Comparison of ENCODE assay signal across 1 mouse cellular context in the genomic region with DNA sequence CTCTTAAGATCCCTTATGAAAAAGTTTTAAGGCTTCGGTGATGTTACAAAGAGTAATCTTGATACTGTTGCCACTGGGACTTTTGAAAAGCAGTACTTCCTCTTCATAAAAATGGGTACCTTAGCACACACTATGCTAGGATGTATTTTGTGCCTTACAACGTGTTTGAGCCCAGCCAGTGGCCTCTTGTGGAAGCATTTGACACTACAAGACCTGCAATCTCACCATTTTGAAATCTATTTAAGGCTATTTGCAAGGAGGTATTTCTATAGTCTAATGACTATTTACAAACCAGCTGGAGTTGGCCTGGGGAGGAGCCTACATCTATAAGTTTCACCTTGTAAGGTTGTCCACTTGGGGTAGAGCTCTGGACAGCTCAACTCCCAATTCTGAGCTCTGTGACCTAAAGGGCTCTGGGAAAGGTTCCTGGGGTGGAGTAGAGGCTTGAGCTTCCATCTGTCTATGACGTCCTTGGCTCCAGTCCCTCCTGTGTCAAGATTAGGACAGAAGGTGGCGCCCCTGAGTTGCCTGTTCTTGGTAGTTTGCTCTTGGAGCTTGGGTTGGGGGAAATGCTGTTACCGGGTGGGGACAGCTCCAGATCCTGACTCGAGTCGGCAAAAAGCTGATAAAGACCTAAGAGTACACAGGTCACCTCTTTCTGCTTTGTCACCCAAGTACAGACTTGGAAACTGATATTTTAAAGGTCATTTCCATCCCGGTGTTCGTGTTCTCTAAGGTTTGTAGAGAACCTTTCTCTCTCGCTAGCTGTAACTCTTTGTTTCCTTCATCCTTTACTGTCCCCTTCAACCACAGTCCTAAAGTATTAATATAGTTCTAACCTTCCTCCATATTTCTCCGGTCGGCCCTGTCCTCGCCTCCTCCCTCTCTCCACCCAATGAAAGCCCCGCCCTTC.
A peak's percentile ranks its signal among the peaks of the same experiment; 100 is the strongest.
TF ChIP-seq lines count a peak whose summit lies in the region.

No protein-coding gene starts in this region.

TF ChIP-seq in MEL, 35 proteins besides CTCF, POLR2A, EP300 and RAD21:
- TF ChIP-seq ZNF384 (IDR thresholded peaks at IDR 0.05; ENCODE audit: low read depth, low read length) (peak; percentile 62; the same call in 1 of the 2 replicates), USF2 (IDR thresholded peaks at IDR 0.05; ENCODE audit: borderline replicate concordance in 1 of 2, insufficient read depth in 1 of 2, low read depth in 1 of 2, low read length in 2 of 2) (no peak), SMC3 (IDR thresholded peaks at IDR 0.05; ENCODE audit: low read depth, low read length) (peak; percentile 75), TBP (IDR thresholded peaks at IDR 0.05; ENCODE audit: low read depth, low read length) (no peak), MEF2A (IDR thresholded peaks at IDR 0.05; ENCODE audit: extremely low read depth, insufficient replicate concordance, low read depth, low read length, poor library complexity, severe bottlenecking) (no peak), E2F4 (IDR thresholded peaks at IDR 0.05; ENCODE audit: borderline replicate concordance, low read depth, low read length) (peak; percentile 65), USF1 (IDR thresholded peaks at IDR 0.05; ENCODE audit: low read depth, low read length) (0 out of 2 replicates have a peak, but pooled peaks have one; percentile 34), BHLHE40 (IDR thresholded peaks at IDR 0.05; ENCODE audit: borderline replicate concordance, low read depth, low read length) (0 out of 2 replicates have a peak, but pooled peaks have one; percentile 41), MAZ (IDR thresholded peaks at IDR 0.05; ENCODE audit: low read depth, low read length) (peak; percentile 89), UBTF (IDR thresholded peaks at IDR 0.05; ENCODE audit: borderline replicate concordance, insufficient read depth, low read depth, low read length) (no peak), SIN3A (IDR thresholded peaks at IDR 0.05; ENCODE audit: low read length) (peak; percentile 79), ZKSCAN1 (IDR thresholded peaks at IDR 0.05; ENCODE audit: low read depth, low read length) (0 out of 2 replicates have a peak, but pooled peaks have one; percentile 29), MYC (IDR thresholded peaks at IDR 0.05; ENCODE audit: low read depth, low read length) (peak; percentile 35; the same call in 1 of the 2 replicates), POLR2AphosphoS5 (IDR thresholded peaks at IDR 0.05; ENCODE audit: borderline replicate concordance, low read depth, low read length) (no peak), ETS1 (IDR thresholded peaks at IDR 0.05; ENCODE audit: low read depth, low read length) (peak; percentile 55), TAL1 (IDR thresholded peaks at IDR 0.05; ENCODE audit: low read length) (no peak), NELFE (IDR thresholded peaks at IDR 0.05; ENCODE audit: low read depth, low read length) (no peak; the same call in 1 of the 2 replicates), ZC3H11A (IDR thresholded peaks at IDR 0.05; ENCODE audit: low read depth, low read length) (peak; percentile 50), POLR2AphosphoS2 (IDR thresholded peaks at IDR 0.05; ENCODE audit: low read length) (peak; percentile 98), MYB (IDR thresholded peaks at IDR 0.05; ENCODE audit: low read depth, low read length) (peak; percentile 25; the same call in 1 of the 2 replicates), HCFC1 (IDR thresholded peaks at IDR 0.05; ENCODE audit: low read depth, low read length) (peak; percentile 29), CHD2 (IDR thresholded peaks at IDR 0.05; ENCODE audit: low read length) (0 out of 2 replicates have a peak, but pooled peaks have one; percentile 11), MAFK (IDR thresholded peaks at IDR 0.05; ENCODE audit: borderline replicate concordance, low read depth, low read length) (peak; percentile 24; the same call in 1 of the 2 replicates), MXI1 (IDR thresholded peaks at IDR 0.05; ENCODE audit: low read depth, low read length) (peak; percentile 33; the same call in 1 of the 2 replicates), RCOR1 (IDR thresholded peaks at IDR 0.05; ENCODE audit: low read depth, low read length) (peak; percentile 43; the same call in 1 of the 2 replicates), ZMIZ1 (IDR thresholded peaks at IDR 0.05; ENCODE audit: low read depth, low read length) (peak; percentile 48; the same call in 1 of the 2 replicates)
